Mouse (Mus musculus) liver, embryonic 11.5 days (tissue): ENCODE data around the gene Mrgprx2. TPM values are rescaled to one million over a fixed set of nuclear protein-coding genes. Genes with fewer than 3 reads are reported as not detected.
"Not testable (repeated sequence)": the region's sequence is repeated elsewhere in the genome, so short reads cannot be mapped to it uniquely, and the experiment has no call there.

Experiments used
- ATAC-seq: fragments of 200-750 bp; cut with Nextera tagmentation; replicated peaks from 2 replicates; pipeline ENCODE4 v1.8.0; 2017; ENCODE audit warnings: moderate number of reproducible peaks, mild to moderate bottlenecking, moderate TSS enrichment, moderate library complexity; ENCODE audit not compliant: low FRiP score
- DNase-seq: peaks from one replicate; pipeline ENCODE4 v3.0.0-alpha.2; 2017; ENCODE audit warnings: low spot score
- H3K27ac ChIP-seq: fragments of 300-500 bp; sonication (generic); 2 replicates; pipeline ENCODE4 v1.5.1; 2014; ENCODE audit warnings: mild to moderate bottlenecking, low read depth, low read length, control low read depth
- H3K27me3 ChIP-seq: fragments of 300-500 bp; sonication (generic); replicated peaks from 2 replicates; pipeline ENCODE4 v1.6.1; 2014; ENCODE audit warnings: low read length, mixed read lengths; ENCODE audit not compliant: control insufficient read depth, insufficient read depth
- H3K36me3 ChIP-seq: fragments of 300-500 bp; sonication (generic); 2 replicates; pipeline ENCODE4 v1.6.1; 2014; ENCODE audit warnings: mild to moderate bottlenecking, low read length, moderate library complexity, mixed read lengths; ENCODE audit not compliant: control insufficient read depth, insufficient read depth
- H3K4me1 ChIP-seq: fragments of 300-500 bp; sonication (generic); replicated peaks from 2 replicates; pipeline ENCODE4 v1.6.1; 2014; ENCODE audit warnings: low read length, mixed read lengths; ENCODE audit not compliant: control insufficient read depth, insufficient read depth
- H3K4me2 ChIP-seq: fragments of 300-500 bp; sonication (generic); 2 replicates; pipeline ENCODE4 v1.6.1; 2014; ENCODE audit warnings: mild to moderate bottlenecking, control low read depth, moderate library complexity
- H3K4me3 ChIP-seq: fragments of 300-500 bp; sonication (generic); 2 replicates; pipeline ENCODE4 v1.5.1; 2014; ENCODE audit warnings: low read depth, low read length, control low read depth
- H3K9ac ChIP-seq: fragments of 300-500 bp; sonication (generic); 2 replicates; pipeline ENCODE4 v1.6.1; 2014; ENCODE audit warnings: low read depth, low read length, control low read depth
- H3K9me3 ChIP-seq: fragments of 300-500 bp; sonication (generic); 2 replicates; pipeline ENCODE4 v1.6.1; 2016; ENCODE audit warnings: low read length, inconsistent platforms, mixed read lengths; ENCODE audit not compliant: control insufficient read depth
- WGBS: fragments of 180-500 bp; shearing (Covaris S2); extraction: QIAGEN DNeasy Blood & Tissue Kit; methylation state at CpG from one replicate; pipeline ENCODE4 v1.1.7; 2014; 5-methylcytosine and 5-hydroxymethylcytosine counted together
- polyA plus RNA-seq: library from polyadenylated mRNA; unstranded; fragments of >200 nt; fragmentation: Nextera tagmentation; extraction: Ambion mirVana; gene quantifications from 2 replicates; pipeline ENCODE4 v1.2.1, GENCODE M21; 2014

The Mrgprx2 gene
- polyA plus RNA-seq = not detected in 2 replicates

DNA sequence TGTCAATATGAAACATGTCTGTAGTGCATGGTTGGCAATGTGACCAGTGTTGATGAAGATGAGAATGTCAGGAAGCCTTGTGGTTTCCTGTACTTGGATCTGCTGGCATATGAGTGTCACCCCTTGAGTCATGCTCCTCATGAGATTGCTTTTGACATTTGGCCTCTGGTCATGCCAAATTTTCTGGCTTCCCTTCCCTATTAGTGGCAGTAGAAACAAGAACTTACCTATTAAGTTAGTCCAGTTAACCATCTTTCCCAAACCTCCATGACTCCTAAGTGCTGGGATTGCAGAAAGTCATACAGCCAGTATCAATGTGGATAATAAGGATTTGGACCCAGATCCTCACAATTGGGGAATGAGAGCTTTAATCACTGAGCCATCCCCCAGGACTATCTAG is at the start of gene Mrgprx2:
TSS of gene Mrgprx2 (minus strand) at position 101 of the 400 bp plus-strand sequence.
- Histone ChIP-seq H3K4me3 (no peak within 1 kb of the TSS), H3K36me3 (no peaks in the 10 kb centered on the region), H3K9me3 (peaks cover 2% of the 10 kb centered on the region; the same call in 1 of the 2 replicates), H3K27ac (no peak within 1 kb of the TSS), H3K4me2 (no peak within 1 kb of the TSS), H3K9ac (no peak within 1 kb of the TSS), H3K27me3 (no peaks in the 10 kb centered on the region), H3K4me1 (no peaks in the 10 kb centered on the region)
- ATAC-seq (no peak), DNase-seq (no peak)

DNA sequence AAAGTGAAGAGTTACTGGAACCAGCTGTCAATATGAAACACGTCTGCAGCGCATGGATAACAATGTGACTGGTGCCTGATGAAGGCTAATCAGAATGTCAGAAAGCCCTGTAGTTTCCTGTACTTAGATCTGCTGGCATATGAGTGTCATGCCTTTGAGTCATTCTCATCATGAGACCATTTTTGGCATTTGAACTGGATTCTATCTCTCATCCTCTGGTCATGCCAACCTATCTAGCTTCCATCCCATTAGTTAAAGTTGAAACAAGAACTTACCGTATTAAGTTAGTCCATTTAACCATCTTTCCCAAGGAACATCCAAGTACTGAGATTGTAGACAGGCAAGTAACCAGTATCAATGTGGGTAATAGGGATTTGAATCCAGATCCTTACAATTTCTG is 42.9 kb downstream of the Mrgprx2 start, which contains the start of gene Mrgprb1:
TSS of gene Mrgprb1 (minus strand) at position 101 of the 400 bp plus-strand sequence.
- H3K4me1 ChIP-seq = no peaks in the 10 kb centered on the region

DNA sequence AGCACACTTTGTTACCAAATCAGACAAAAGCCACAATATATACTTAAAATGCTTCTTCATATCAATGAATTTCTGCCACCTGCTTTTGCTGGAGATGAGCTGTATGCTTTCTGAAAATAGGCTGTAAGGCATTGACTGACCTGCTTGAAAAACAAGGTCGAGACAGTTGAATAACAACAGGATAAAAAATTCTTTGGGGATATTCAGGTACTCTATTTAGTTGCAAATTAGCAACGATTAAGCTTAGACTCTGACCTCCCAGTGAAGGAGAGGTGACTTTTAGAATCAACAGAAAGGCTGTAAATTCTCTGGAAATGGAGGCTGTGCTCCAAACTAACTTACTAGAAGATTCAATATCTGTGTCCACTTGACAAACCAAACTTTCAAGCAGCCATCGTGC is 62.5 kb downstream of the Mrgprx2 start:
- Histone ChIP-seq H3K36me3 (no peaks in the 10 kb centered on the region), H3K9me3 (peaks cover 3% of the 10 kb centered on the region; the same call in 1 of the 2 replicates), H3K9ac (no peak overlapping the region), H3K4me2 (no peak overlapping the region), H3K27me3 (no peaks in the 10 kb centered on the region), H3K27ac (no peak overlapping the region), H3K4me3 (no peak overlapping the region), H3K4me1 (no peaks in the 10 kb centered on the region)
- 43% methylated on average over 3 of the region's 3 CpGs for WGBS
- no peak for ATAC-seq
- DNase-seq = no peak

More for the DNA sequence above, 42.9 kb downstream of the Mrgprx2 start, which contains the start of gene Mrgprb1:
- Histone ChIP-seq H3K36me3 (no peaks in the 10 kb centered on the region), H3K9me3 (peaks cover 2% of the 10 kb centered on the region; the same call in 1 of the 2 replicates), H3K27ac (no peak within 1 kb of the TSS), H3K27me3 (no peaks in the 10 kb centered on the region), H3K4me3 (no peak within 1 kb of the TSS), H3K9ac (no peak within 1 kb of the TSS), H3K4me2 (no peak within 1 kb of the TSS)
- no peak for ATAC-seq
- DNase-seq = no peak
- 80% methylated on average over 3 of the region's 3 CpGs for WGBS

DNA sequence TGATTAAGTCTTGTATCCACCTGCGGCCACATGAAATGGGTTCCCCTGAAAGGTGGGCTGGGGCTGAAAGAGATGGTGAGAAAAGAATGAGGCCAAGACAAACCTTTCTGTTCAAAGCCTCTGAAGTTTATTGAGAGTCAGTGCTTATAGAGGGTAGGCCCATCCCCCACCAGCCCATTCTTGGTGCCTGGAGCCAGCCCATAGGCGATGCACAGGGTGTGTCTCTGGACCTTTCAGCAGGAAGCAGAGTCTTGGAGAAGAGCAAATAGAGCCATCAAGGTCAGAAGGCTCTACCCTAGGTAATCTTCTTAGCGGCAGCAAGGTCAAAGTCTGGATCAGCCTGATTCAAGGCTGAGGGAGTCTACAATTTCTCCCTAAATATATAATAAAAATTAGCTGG is 63.2 kb downstream of the Mrgprx2 start:
- ATAC-seq, H3K4me1 ChIP-seq, H3K36me3 ChIP-seq, H3K27ac ChIP-seq, H3K27me3 ChIP-seq, H3K9ac ChIP-seq, H3K4me3 ChIP-seq, H3K4me2 ChIP-seq, H3K9me3 ChIP-seq, DNase-seq: not testable (repeated sequence)
- WGBS = 82% methylated on average over 3 of the region's 3 CpGs

Other genes starting within 250 kb of the Mrgprx2 start
- gene Mrgprb8, start 110.8 kb downstream of the Mrgprx2 start, polyA plus RNA-seq = not detected in 2 replicates
- not detected in 2 replicates for gene Mrgprb1, start 43.0 kb downstream of the Mrgprx2 start, polyA plus RNA-seq
- gene Mrgprb2, start 58.8 kb upstream of the Mrgprx2 start, polyA plus RNA-seq = not detected in 2 replicates
- gene Mrgprb3, start 144.5 kb upstream of the Mrgprx2 start, polyA plus RNA-seq = not detected in 2 replicates